Mouse (Mus musculus) intestine, embryonic 16.5 days (tissue): ENCODE data around the gene F11. TPM values are rescaled to one million over a fixed set of nuclear protein-coding genes. Genes with fewer than 3 reads are reported as not detected.

ENCODE experiments used
- ATAC-seq: fragments of 200-750 bp; cut with Nextera tagmentation; 2 replicates; pipeline ENCODE4 v1.8.0; 2017; ENCODE audit warnings: moderate TSS enrichment, moderate library complexity
- H3K27ac ChIP-seq: fragments of 300-500 bp; sonication (generic); 2 replicates; pipeline ENCODE4 v1.5.1; 2014; ENCODE audit warnings: mild to moderate bottlenecking, low read length
- H3K27me3 ChIP-seq: fragments of 300-500 bp; sonication (generic); replicated peaks from 2 replicates; pipeline ENCODE4 v1.6.1; 2014; ENCODE audit warnings: low read length, control low read depth, mixed read lengths; ENCODE audit not compliant: control insufficient read depth, insufficient read depth
- H3K36me3 ChIP-seq: fragments of 300-500 bp; sonication (generic); 2 replicates; pipeline ENCODE4 v1.6.1; 2014; ENCODE audit warnings: low read length, control low read depth; ENCODE audit not compliant: control insufficient read depth, insufficient read depth
- H3K4me1 ChIP-seq: fragments of 300-500 bp; sonication (generic); 2 replicates; pipeline ENCODE4 v1.6.1; 2014; ENCODE audit warnings: low read length, control low read depth, mixed read lengths; ENCODE audit not compliant: control insufficient read depth, insufficient read depth
- H3K4me2 ChIP-seq: fragments of 300-500 bp; sonication (generic); 2 replicates; pipeline ENCODE4 v1.6.1; 2014; ENCODE audit warnings: low read depth, low read length, control low read depth
- H3K4me3 ChIP-seq: fragments of 300-500 bp; sonication (generic); 2 replicates; pipeline ENCODE4 v1.5.1; 2014; ENCODE audit warnings: mild to moderate bottlenecking, low read length
- H3K9ac ChIP-seq: fragments of 300-500 bp; sonication (generic); 2 replicates; pipeline ENCODE4 v1.6.1; 2014; ENCODE audit warnings: low read depth, low read length
- H3K9me3 ChIP-seq: fragments of 300-500 bp; sonication (generic); 2 replicates; pipeline ENCODE4 v1.6.1; 2016; ENCODE audit warnings: low read length, control low read depth; ENCODE audit not compliant: control insufficient read depth
- whole genome bisulfite sequencing: fragments of 180-500 bp; shearing (Covaris S2); extraction: QIAGEN DNeasy Blood & Tissue Kit; methylation state at CpG from one replicate; pipeline ENCODE4 v1.1.7; 2014; 5-methylcytosine and 5-hydroxymethylcytosine counted together
- polyA plus RNA-seq: library from polyadenylated mRNA; unstranded; fragments of >200 nt; fragmentation: Nextera tagmentation; extraction: Ambion mirVana; gene quantifications from 2 replicates; pipeline ENCODE4 v1.2.1, GENCODE M21; 2015

F11 gene
- polyA plus RNA-seq, 1 experiment from 2014 or later = 0.72 TPM

GRCm38 (mm10) chr8:45201605-45202004 lies 60.2 kb downstream of the F11 start:
- 48% methylated on average over 5 of the region's 5 CpGs for WGBS

DNA sequence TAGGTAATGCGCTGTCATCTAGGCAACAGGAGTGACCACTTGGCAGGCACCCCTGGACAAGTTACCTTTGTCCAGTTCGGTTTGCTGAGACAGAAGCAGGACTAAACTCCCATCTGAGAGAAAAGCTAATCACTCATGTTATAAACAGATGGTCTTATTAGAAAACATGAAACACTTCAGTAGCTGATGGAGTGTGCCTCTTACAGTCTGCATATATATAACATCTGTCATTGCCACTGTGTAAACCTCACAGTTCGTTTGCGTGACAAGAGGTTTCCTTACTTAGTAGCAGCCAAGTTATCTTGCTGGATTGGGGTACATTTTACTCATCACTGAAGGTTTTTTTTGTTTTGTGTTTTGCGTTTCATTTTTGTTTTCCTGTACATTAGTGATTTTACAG lies 64.5 kb downstream of the F11 start:
- H3K27me3 ChIP-seq = no peaks in the 10 kb centered on the region
- no peaks in the 10 kb centered on the region for H3K4me1 ChIP-seq
- H3K9ac ChIP-seq = no peak overlapping the region
- H3K4me3 ChIP-seq = no peak overlapping the region
- no peak overlapping the region for H3K27ac ChIP-seq
- no peak overlapping the region for H3K4me2 ChIP-seq
- WGBS = 63% methylated on average over 5 of the region's 5 CpGs
- H3K36me3 ChIP-seq = no peaks in the 10 kb centered on the region
- no peak for ATAC-seq
- no peaks in the 10 kb centered on the region for H3K9me3 ChIP-seq

More at GRCm38 (mm10) chr8:45201605-45202004, 60.2 kb downstream of the F11 start:
- H3K36me3 ChIP-seq = no peaks in the 10 kb centered on the region
- no peak overlapping the region for H3K4me2 ChIP-seq
- no peaks in the 10 kb centered on the region for H3K9me3 ChIP-seq
- no peak overlapping the region for H3K9ac ChIP-seq
- no peaks in the 10 kb centered on the region for H3K4me1 ChIP-seq
- no peaks in the 10 kb centered on the region for H3K27me3 ChIP-seq
- no peak overlapping the region for H3K27ac ChIP-seq
- no peak overlapping the region for H3K4me3 ChIP-seq
- ATAC-seq = peak; percentile 50; the same call in 1 of the 2 replicates

GRCm38 (mm10) chr8:45195954-45196526 lies 65.8 kb downstream of the F11 start:
- Histone ChIP-seq H3K27me3 (no peaks in the 10 kb centered on the region), H3K4me2 (no peak overlapping the region), H3K9ac (no peak overlapping the region), H3K27ac (no peak overlapping the region), H3K4me1 (no peaks in the 10 kb centered on the region), H3K4me3 (no peak overlapping the region), H3K9me3 (no peaks in the 10 kb centered on the region), H3K36me3 (no peaks in the 10 kb centered on the region)
- WGBS = 77% methylated on average over 8 of the region's 8 CpGs
- ATAC-seq = no peak

Other genes starting within 250 kb of the F11 start
- 0.49 and 0.50 TPM in 2 replicates for gene Mtnr1a, start 192.9 kb downstream of the F11 start, polyA plus RNA-seq
- 0.07 and 0.09 TPM in 2 replicates for gene Klkb1, start 32.8 kb upstream of the F11 start, polyA plus RNA-seq
- 0.13 and 0.54 TPM in 2 replicates for gene Gm45753, start 46.4 kb upstream of the F11 start, polyA plus RNA-seq
- gene Cyp4v3, start 71.2 kb upstream of the F11 start, polyA plus RNA-seq = 1.3 and 1.7 TPM in 2 replicates
- 5.3 and 6.4 TPM in 2 replicates for gene Fam149a, start 120.3 kb upstream of the F11 start, polyA plus RNA-seq
- 1.0 and 1.4 TPM in 2 replicates for gene Tlr3, start 149.0 kb upstream of the F11 start, polyA plus RNA-seq
- gene Sorbs2, start 245.8 kb upstream of the F11 start, polyA plus RNA-seq = 19.1 and 19.4 TPM in 2 replicates